Mouse (Mus musculus) small intestine, adult 2 months (tissue): ENCODE measurements at regions not wholly inside any gene's neighbourhood (a gene's known extent, or its start where the extent isn't known, plus 50 kb on each side); places are given as distances from the start of the nearest gene placed in this dataset.

ENCODE experiments used
- CTCF ChIP-seq: fragments of 200-500 bp; IDR thresholded peaks from 2 replicates; pipeline ENCODE4 v1.5.1; 2012; ENCODE audit warnings: low read depth, mild to moderate bottlenecking, control low read depth, inconsistent platforms, low read length, moderate library complexity, mixed read lengths; ENCODE audit not compliant: insufficient replicate concordance, insufficient read length; ENCODE audit errors: extremely low read depth
- POLR2A ChIP-seq: fragments of 200-500 bp; IDR thresholded peaks from 2 replicates; pipeline ENCODE4 v1.6.1; 2012; ENCODE audit warnings: low read depth, mild to moderate bottlenecking, control low read depth, inconsistent platforms, low read length, moderate library complexity

GRCm38 (mm10) chr13:60000618-60001347, 176.4 kb downstream of the Gas1 start:
- TF ChIP-seq CTCF (no peak), POLR2A (no peak)
